Mouse (Mus musculus): ENCODE measurements around the gene Pcsk1.
A peak's percentile ranks its signal among the peaks of the same experiment; 100 is the strongest.

Gene Pcsk1

DNA sequence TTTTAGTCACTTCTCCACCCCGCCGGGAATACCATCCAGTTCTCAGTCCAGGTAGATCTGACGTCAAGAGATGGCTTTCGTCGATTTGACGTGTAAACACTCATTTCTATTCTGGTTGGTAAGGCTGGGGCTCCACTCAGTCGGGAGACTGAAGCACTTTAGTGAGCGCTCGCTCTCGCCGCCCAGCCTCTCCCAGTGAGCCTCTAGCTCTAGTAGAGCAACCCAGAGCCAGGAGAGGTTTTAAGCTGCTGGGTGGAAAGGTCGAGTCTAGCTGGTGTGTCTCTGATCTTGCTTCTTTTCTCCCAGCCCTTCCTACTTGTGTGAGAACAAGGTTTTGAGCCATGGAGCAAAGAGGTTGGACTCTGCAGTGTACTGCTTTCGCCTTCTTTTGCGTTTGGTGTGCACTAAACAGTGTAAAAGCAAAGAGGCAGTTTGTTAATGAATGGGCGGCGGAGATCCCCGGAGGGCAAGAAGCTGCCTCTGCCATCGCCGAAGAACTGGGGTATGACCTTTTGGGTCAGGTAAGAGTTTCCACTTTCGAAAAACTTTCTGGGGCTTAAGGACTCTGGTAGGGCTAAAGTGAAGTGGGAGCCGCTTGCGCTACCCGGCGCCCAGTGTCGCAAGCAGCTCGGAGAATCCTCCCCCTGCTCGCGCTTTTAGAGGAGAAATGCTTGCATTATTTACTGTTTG lies at the start of gene Pcsk1:
TSS of gene Pcsk1 (plus strand) at position 106 of the 690 bp plus-strand sequence.
- DNase-seq = no peak

DNA sequence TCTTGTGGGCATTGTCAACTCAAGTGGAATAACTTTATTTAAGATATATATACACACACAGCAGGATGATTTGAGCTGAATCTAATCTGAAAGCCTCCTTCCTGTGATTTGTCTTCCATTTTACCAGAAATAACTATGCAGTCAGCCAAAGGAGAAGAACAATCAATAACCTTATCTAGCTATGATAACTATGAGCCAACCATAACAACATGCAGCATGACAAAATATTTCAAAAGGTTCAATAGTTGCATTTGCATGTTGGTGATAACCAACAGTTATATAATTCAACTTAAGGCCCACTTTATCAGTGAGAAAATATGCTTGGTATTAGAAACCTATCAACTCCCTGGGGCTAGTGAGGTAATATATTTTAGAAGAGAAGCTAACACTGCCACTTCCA lies 30.8 kb upstream of the Pcsk1 start:
- DNase-seq = no peak

DNA sequence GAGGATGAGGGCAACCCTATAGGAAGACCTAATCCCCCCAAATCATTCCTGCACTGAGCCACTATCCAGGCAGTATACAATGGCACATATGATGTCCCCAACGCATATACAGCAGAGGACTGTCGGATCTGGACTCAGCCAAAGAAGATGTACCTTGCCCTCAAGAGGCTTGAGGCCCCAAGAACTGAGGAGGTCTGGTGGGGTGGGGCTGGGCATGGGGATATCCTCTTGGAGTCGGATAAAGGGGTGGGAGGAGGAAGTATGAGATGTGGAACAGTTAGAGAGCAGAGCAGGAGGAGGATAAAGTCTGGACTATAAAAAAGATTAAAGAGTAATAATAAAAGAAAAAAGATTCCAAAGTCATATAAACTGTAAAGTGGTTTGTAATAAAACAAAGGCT lies 25.7 kb upstream of the Pcsk1 start:
- no peak for DNase-seq

DNA sequence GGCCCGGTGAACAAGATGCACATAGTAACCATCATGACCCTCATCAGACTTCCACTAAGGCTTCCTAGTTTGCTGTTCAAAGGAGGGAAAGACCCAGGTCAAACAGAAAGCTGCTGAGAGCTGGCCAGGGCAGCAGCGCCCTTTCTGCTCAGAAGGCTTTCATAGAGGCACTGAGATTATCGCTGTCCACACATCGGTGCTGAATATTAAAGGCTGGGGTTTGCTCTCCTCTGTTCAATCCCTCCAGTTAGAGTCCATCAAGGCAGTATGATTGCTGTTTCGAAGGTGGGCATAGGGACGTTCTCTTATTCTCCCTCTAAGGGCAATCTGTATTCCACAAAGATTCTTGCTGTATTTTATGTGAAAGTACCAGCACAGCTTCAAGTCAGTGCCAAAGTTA lies 1.0 kb upstream of the Pcsk1 start:
- peak; percentile 7 for DNase-seq

- no peak for DNase-seq
Observed at GRCm38 (mm10) chr13:75090411-75090779, 769 bp downstream of the Pcsk1 start.

- DNase-seq = no peak
Observed at GRCm38 (mm10) chr13:75091071-75091470, 1.4 kb downstream of the Pcsk1 start.

- DNase-seq = no peak
Observed at GRCm38 (mm10) chr13:75095487-75095886, 5.9 kb downstream of the Pcsk1 start.

GRCm38 (mm10) chr13:75113114-75113513 lies 23.5 kb downstream of the Pcsk1 start:
- DNase-seq = no peak

DNA sequence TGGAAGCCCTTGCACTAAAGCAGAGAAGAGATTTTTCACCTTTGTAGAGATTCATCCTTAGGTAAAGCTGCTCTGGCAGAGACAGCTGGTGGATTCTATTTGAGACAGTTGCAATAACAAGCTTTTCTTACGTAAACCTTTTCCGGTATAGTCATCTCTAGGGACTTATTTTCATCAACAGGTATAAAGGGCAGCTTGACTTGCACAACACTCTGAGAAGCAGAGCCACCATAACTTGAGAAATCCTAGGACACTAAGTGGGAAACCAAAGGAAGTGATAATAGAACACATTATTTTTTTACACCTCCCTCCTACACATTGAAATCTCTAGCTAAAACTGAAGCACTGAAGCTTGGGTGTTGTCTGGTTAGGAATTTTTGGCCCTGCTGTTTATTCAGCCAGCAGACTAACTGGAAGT lies 24.4 kb downstream of the Pcsk1 start:
- no peak for DNase-seq

DNA sequence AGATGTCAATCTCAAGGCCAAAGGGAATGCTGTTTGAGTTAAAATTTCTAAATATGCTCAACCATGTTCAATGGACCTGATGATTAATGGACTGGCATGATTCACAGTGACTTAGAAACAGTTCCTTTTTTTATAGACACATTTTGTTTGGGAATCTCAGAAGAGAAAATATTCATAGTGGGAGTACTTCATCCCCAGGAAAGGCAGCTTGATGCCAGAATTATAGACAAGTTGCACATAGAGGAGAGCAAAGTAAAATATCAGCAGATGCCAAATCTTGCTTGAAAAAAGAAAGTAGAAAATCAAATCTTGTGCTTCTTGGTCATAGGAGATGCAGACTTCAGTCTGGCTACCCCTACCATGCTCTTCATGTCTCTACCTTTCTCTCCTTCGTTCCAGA lies 25.2 kb downstream of the Pcsk1 start:
- no peak for DNase-seq

GRCm38 (mm10) chr13:75135833-75136232 lies 46.2 kb downstream of the Pcsk1 start:
- DNase-seq = no peak

DNA sequence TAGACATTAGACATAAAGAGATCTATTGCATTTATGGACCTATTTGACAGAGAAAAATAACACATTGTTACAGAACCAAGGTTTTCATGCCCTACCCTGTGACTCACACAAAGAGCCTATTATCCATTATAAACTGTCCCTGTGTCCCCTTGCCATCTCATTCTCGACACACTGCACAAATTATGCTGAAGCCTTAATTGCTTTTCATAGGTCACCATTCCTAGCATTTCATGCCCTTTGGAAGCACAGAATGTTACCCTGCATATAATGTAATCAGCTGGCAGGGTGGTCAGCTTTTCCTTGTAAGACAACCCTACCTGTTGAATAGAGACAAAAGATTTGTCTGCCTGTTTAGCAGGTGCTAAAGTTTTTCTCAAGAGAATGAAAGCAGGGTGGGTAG lies 71.0 kb downstream of the Pcsk1 start:
- no peak for DNase-seq

GRCm38 (mm10) chr13:75163408-75163807 lies 73.8 kb downstream of the Pcsk1 start:
- peak; percentile 1 for DNase-seq

Data from kidney, postnatal 14 days (tissue).